Mouse (Mus musculus) spleen, adult 18-20 months (tissue): ENCODE results near the gene Rpl36al.

Experiments
- DNase-seq, 2 experiments: peaks; one replicate each; pipeline ENCODE4 v3.0.0; 2022; ENCODE audit warnings: mixed read lengths in 2 of 2

The Rpl36al gene

GRCm38 (mm10) chr12:69183583-69184308, at the start of gene Rpl36al, which contains the start of gene Mgat2:
Rpl36al (minus strand) TSS chr12:69184083.
Mgat2 (plus strand) TSS chr12:69184157.
- peak; percentile 96 to 99 for DNase-seq

GRCm38 (mm10) chr12:69229251-69229650, 45.4 kb upstream of the Rpl36al start:
- peak; percentile 19 to 48 for DNase-seq

- peak; percentile 71 to 89 for DNase-seq
Observed at GRCm38 (mm10) chr12:69227776-69228466, 44.0 kb upstream of the Rpl36al start, which contains the start of gene Pole2. Pole2 (minus strand) TSS chr12:69228195.

- no peak for DNase-seq
Observed at GRCm38 (mm10) chr12:69220613-69221277, 36.9 kb upstream of the Rpl36al start.

- no peak for DNase-seq
Observed at GRCm38 (mm10) chr12:69216587-69216986, 32.7 kb upstream of the Rpl36al start.

GRCm38 (mm10) chr12:69215000-69215785, 31.3 kb upstream of the Rpl36al start:
- DNase-seq: no peak

GRCm38 (mm10) chr12:69214393-69214792, 30.5 kb upstream of the Rpl36al start:
- DNase-seq: no peak

- no peak for DNase-seq
Observed at GRCm38 (mm10) chr12:69213186-69213777, 29.4 kb upstream of the Rpl36al start.

GRCm38 (mm10) chr12:69211057-69211456, 27.2 kb upstream of the Rpl36al start:
- DNase-seq: no peak

GRCm38 (mm10) chr12:69210056-69210979, 26.4 kb upstream of the Rpl36al start:
- no peak for DNase-seq

- DNase-seq: no peak
Observed at GRCm38 (mm10) chr12:69208520-69208919, 24.6 kb upstream of the Rpl36al start.

- no peak for DNase-seq
Observed at GRCm38 (mm10) chr12:69207926-69208325, 24.0 kb upstream of the Rpl36al start.

GRCm38 (mm10) chr12:69207396-69207795, 23.5 kb upstream of the Rpl36al start:
- no peak for DNase-seq

- no peak for DNase-seq
Observed at GRCm38 (mm10) chr12:69204052-69204833, 20.4 kb upstream of the Rpl36al start, which contains the start of gene Gm49384. Gm49384 (minus strand) TSS chr12:69204267.

- DNase-seq: no peak
Observed at GRCm38 (mm10) chr12:69198985-69199384, 15.1 kb upstream of the Rpl36al start.

GRCm38 (mm10) chr12:69198164-69198535, 14.3 kb upstream of the Rpl36al start, which contains the start of gene Dnaaf2:
Dnaaf2 (minus strand) TSS chr12:69198429.
- DNase-seq: peak in 1 of 2 experiments; percentile 57

- peak; percentile 39 to 60 for DNase-seq
Observed at GRCm38 (mm10) chr12:69197378-69198163, 13.7 kb upstream of the Rpl36al start.

GRCm38 (mm10) chr12:69196444-69197377, 12.8 kb upstream of the Rpl36al start, which contains the start of gene Gm49383:
Gm49383 (minus strand) TSS chr12:69197104.
- DNase-seq: peak in 1 of 2 experiments; percentile 51
